Mouse (Mus musculus) c-Kit-positive CD71-positive TER-119-negative erythroid progenitor cells, embryonic 14.5 days (primary cell): ENCODE data around the gene Atm.

Experiments
- DNase-seq: peaks from one replicate; pipeline ENCODE4 v3.0.0-alpha.2; 2013; ENCODE audit warnings: low read depth

The Atm gene

DNA sequence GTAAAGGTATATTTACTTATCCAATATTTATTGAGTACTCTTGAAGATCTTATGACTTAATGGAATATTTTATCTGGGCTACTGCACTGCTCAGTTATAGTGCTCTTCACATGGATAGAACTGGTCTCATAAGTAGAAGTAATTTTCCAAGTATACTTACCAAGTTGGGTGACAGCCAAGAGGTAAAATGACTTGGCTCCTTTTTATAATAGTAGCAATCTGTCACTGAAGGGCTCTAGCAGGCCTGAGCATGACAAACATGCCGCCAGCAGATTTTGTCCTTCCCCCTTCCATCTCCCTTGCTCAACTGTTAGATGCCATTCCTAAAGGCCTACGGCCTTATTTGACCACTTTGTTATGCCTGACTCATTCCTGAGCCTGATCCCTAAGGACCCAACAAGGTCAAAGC lies 127.6 kb downstream of the Atm start:
- DNase-seq = no peak

DNA sequence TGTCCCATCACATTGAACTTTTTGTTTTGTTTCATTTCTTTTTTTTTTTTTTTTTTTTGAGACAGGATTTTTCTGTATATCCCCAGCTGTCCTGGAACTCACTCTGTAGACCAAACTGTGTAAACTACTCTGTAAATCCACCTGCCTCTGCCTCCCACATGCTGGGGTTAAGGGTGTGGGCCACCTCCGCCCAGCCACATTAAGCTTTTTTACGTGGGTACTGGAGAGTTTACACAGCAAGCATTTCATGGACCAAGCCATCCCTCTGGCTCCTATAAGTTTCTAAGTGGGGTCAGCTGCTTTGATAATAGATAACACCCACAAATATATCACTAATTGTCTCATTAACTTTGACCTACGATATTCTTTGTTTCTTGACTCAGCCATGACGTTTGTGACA lies 128.0 kb downstream of the Atm start:
- no peak for DNase-seq

DNA sequence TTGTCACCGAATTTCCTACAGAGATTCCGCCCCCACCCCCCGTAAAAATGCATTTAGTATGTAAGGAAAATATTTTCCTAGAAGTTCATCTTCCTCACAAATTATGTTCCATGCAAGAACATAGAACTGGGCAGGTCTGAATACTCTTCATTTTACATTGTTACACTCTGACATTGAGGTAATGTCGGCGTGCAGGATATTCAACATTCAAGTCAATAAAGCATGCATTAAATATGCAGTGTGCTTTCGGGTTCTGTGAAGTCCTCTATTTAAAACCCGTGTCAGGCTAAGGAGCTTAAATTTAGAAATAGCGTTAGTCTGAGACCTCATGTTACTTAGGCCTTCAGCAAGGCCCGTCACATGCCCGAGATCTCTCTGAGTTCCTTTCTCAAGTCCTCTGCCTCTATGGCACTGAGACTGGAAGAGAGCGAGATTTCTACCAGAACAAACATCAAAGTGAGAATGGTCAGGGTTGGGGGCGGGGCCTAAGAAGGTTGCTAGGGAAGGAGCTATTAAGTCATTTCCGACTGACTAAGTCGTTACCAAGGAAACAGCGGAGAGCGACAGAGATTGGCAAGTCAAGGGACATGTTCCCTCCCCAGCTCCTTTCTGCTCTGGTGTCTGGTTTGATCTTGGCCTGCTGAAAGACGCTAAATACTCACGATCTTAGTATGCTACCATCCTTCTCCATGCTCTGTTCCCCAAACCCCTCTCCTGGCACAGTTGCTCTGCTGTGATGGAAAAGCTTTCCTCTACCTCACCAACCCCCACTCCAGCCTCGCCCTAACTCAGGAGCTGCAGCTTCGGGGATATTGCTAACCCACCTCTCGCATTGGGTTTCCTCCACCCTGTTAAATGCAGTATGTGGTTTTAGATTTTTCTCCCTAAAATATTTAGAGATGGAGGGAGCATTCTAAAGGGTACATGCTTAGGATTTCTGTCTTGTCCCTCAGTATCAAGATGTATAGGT lies 131.5 kb downstream of the Atm start:
- DNase-seq = no peak

DNA sequence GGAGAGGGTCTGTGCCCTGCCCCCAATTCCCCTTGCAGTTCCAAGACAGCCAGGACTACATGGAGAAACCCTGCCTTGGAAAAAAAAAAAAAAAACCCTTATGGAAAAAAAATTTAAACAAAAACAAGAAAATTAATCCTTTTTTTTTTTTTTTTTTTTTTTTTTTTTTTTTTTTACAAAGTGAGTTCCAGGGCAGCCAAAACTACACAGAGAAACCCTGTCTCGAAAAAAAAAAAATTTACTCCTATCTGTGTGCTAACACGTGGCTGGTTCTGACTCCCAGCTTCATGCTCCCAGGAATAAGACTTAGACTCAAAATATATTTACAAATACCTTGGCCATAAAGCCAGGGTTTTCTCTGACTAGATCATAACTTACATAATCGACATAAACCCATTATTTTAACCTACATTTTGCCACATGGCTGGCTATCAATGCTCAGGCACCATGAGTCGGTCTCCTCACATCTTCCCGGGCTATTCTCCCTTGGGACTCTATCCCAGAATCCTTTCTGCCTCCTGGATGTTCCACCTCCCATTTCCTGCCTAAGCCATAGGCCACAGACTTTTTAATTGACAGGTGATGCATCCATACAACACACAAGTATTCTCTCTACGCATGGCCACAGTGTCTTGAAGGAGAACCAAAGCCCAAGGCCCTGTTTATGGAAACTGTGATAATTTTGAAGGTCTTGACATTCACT lies 132.3 kb downstream of the Atm start:
- no peak for DNase-seq

DNA sequence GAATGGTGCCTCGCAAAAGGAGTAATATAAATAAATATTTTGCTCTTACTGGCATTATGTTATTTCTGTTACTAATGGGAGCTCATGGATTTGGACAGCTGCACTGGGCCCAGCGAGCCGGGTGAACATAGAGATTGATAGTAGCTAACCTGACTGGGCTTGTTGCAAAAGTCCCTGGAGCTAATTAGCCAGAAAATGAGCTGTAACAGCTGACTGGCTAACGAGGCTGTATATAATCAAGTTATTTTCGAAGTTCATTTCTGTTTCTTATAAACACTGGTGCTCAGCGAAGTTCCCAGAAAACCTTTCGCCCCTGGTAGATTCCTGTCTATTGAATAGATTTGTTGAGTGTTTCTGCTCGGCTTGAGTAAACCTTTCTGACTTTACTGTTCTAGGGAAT lies 133.5 kb downstream of the Atm start:
- no peak for DNase-seq

DNA sequence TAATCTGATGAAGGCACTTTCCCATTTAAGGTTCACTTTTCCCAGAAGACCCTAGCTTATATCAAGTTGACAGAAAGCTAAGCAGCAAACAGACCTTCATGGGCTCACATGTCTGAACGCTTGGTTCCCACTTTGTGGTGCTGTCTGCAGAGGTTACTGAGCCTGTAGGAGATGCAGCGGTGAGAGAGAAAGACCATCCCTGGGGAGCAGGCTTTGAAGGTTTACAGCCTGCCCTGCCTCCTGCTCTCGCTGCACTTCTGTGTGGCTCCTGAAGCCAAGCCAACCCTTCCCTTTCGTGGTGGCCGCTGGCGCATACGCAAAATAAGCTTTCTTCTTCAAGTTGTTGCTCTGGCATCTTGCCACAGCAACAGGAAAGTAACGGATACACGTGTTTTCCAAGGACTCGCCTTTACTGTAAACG lies 134.2 kb downstream of the Atm start, which contains the start of gene 4930550C14Rik:
TSS of gene 4930550C14Rik (plus strand) at position 35 of the 421 bp plus-strand sequence.
- DNase-seq = no peak

DNA sequence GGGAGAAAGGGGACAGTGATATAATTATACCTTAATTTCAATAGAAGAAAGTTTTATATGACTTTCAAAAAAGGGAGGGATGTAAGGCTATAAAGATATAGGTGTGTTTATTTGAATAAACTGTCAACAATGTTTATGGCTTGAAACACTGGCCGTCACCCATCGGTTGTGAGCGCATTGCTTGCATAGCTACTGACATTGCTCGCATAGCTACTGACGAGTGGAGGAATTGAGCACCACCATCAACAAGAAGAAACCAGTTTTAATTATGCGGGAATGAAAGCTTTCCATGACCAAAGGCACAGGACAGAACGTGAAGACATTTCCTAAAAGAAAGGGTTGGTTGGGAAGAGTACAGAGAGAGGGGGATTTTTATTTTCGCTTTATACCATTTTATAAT lies 135.4 kb downstream of the Atm start:
- no peak for DNase-seq

DNA sequence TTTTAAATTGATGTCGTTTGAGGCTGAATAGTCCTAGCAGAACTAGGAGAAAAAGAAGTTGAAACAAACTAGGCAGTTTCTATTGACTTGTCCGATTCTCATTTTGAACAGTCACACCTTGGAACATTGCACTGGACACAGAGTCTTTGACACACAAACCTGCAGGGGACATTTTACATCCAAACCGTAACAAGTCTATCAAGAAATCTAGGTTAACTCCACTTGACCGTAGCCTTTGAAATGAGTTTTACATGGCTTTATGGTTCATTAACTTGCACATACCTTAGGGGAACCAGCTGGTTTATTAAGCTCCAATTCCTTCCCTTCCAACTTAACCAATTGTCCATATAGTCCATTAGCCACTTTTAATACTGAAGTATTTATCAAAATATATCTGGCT lies 135.8 kb downstream of the Atm start:
- DNase-seq = no peak

DNA sequence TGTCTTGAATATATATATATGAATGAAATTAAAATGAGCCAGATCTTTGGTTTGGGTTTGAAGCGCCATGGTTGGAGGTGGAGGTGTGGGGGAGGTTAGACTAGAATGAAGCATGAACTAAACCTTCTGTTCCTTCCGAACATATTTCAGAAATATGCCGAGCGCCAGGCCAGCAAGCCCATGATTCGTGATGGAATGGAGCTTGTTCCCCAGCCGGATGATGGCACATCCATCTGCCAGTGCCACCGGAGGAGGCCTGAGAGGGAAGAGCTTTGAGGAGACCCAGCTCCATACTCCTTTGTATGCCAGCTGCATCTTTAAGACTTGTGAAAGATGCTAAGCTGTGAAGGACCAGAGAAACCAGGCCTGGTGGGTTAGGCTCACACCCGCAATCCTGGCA lies 137.0 kb downstream of the Atm start:
- DNase-seq = no peak

DNA sequence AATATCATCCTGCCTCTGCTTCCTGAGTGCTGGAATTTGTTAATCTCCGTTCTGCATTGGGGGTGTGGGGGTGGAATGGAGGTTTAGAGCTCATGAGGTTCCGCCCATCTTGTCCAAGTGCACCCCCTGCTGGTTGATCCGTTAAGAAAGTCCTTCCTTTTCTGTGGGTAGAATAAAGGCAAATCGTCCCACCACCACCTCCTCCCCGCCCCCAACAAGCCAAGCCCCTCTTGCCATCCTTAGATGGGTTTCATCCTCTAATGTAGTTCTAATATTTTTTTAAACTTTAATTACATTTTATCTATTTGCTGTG lies 138.2 kb downstream of the Atm start:
- DNase-seq = peak; percentile 55

DNA sequence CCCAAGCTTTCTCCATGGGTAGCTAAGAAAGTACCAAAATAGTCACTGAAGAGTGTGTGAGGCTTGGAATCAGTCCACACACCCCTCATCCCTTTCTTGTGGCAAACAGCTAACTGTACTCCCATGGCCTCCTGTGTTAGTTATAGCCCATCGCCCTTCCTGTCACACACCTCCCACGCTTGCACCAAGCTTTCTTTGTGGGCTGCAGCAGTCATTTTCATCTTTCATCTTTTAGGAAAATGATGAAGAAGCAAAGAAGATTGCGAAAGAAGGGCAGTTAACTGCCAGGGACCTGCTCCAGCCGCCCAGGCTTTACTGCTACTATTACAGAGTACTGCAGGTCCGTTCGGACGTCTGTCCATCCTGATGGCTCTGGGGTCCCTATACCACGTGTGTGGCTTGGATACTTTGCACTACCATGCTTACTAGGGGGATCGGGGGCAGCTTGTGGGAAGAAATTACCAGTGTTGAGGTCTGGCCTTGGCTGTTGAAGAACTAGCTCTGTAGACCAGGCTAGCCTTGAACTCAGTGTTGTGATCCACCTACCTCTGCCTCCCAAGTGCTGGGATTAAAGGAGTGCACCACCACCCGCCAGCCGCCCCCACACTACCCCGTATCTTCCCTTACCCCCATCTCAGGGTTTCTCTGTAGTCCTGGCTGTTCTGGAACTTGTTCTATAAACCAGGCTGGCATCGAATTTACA lies 138.7 kb downstream of the Atm start:
- no peak for DNase-seq

DNA sequence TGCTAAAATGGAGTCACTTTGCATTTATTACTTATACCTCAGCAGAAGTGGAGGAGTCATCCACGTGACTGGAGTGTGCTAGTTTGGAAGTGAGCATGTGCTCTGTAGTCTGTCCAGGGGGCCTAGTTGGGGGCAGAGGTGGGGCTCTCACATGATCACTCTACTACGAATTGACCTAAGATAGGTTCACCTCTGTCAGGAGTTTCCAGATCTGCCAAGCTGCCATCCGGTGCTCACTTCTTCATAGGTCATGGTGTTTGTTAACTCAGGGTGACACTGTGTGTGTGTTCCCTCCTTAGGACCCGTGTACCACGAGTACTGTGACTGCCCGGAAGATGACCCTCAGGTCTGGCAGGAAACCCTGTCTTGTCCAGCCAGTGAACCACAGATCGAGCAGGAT lies 146.4 kb downstream of the Atm start:
- DNase-seq = no peak
